Mouse (Mus musculus) right cerebral cortex, adult 18-20 months (tissue): ENCODE results near the gene Olfr1164.

Source experiments
- DNase-seq: peaks from one replicate; pipeline ENCODE4 v3.0.0; 2022; ENCODE audit warnings: mixed read lengths

The Olfr1164 gene

GRCm38 (mm10) chr2:88093866-88094265 lies at the start of gene Olfr1164:
Gene Olfr1164, minus strand, starts transcription at chr2:88093966.
- DNase-seq, result no peak

GRCm38 (mm10) chr2:88128172-88128571 lies 34.4 kb upstream of the Olfr1164 start, which contains the start of gene Olfr1166:
Gene Olfr1166, minus strand, starts transcription at chr2:88128272.
- DNase-seq, result no peak

- DNase-seq, result no peak
Measured at GRCm38 (mm10) chr2:88071730-88072129, 22.0 kb downstream of the Olfr1164 start, which contains the start of gene Olfr1163. Gene Olfr1163, minus strand, starts transcription at chr2:88071830.

- no peak for DNase-seq
Measured at GRCm38 (mm10) chr2:88063587-88063986, 30.2 kb downstream of the Olfr1164 start.

GRCm38 (mm10) chr2:88051029-88051428 lies 42.7 kb downstream of the Olfr1164 start, which contains the start of gene Olfr1162:
Gene Olfr1162, minus strand, starts transcription at chr2:88051129.
- DNase-seq, result no peak
